Mouse (Mus musculus): ENCODE measurements around the gene Gm10097.

DNA sequence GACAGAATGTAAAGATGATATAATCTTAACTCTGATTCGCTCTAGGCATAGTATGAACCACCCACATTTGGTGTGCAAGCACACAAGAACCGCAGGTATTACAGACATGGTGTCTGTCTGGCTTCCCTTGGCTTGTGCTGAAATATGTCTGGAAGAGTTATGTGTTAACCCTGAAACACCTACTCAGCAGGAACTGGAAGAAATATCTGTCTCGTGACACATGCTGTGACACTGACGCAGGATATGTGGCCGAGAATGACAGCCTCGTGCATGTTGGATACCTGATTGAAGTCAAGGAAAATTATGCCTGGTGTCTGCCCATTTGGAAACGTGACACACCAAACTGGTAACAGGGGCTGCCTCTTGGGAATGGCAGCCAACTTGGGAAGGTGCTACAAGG is 18.3 kb downstream of the Gm10097 start:
- TF ChIP-seq ELF1 (IDR thresholded peaks at IDR 0.05; ENCODE audit: low read depth, low read length) (no peak), CTCF (conservative IDR thresholded peaks at IDR 0.05 in 1 of 2, IDR thresholded peaks at IDR 0.05 in 1 of 2; ENCODE audit: low read depth in 2 of 2, low read length in 2 of 2) (no peak), POLR2A (IDR thresholded peaks at IDR 0.05; ENCODE audit: low read depth, low read length) (no peak), E2F4 (IDR thresholded peaks at IDR 0.05; ENCODE audit: insufficient replicate concordance, low read depth, low read length) (no peak), EP300 (IDR thresholded peaks at IDR 0.05; ENCODE audit: low read length) (no peak), GABPA (IDR thresholded peaks at IDR 0.05; ENCODE audit: insufficient replicate concordance, low read depth, low read length) (no peak), USF1 (IDR thresholded peaks at IDR 0.05; ENCODE audit: low read depth, low read length) (no peak), KAT2A (IDR thresholded peaks at IDR 0.05; ENCODE audit: insufficient replicate concordance, low read length) (no peak)

Data from CH12.LX (cell line).